Mouse (Mus musculus): ENCODE data around the gene Trpm1.

Trpm1 gene

DNA sequence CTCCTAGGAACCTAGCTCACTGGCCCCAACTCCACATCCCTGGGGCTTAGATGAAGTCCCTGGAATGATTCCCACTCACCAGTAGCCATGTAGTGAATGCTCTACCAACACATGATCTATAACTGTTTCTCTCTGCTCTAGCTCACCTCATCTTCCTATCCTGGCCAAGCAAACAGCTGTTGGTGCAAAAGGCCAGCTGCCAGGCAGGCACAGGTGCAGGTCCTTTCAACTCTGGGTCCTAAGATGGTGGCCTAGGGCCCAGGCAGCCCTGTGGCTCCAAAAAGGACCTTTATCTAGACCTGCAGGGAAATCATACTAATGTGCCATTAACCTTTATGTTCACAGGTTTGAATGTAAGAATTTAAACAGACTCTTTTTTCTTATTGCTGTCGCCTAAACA, 10.3 kb downstream of the Trpm1 start:
- no peak for DNase-seq (ENCODE audit: low spot score)

DNA sequence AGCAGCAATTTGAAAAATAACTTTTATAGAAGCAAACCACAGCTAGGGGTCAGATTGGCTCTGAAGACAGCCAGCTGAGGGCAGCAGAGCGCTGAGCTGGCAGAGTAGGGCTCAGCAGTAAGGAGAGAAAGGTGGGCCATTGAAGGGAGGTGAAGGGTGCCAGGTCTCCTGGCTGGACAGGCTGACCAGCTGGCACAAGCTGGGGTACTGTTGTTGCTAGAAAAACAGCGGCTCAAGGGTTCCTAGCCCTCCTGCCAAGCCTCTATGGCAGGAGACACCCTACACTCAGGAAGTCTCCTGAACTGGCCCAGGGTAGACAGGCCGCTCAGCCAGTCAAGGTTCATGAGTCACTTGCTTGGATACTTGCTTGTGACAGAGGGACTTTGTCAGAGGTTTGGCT, 11.4 kb downstream of the Trpm1 start:
- peak; percentile 62 for DNase-seq (ENCODE audit: low spot score)

DNA sequence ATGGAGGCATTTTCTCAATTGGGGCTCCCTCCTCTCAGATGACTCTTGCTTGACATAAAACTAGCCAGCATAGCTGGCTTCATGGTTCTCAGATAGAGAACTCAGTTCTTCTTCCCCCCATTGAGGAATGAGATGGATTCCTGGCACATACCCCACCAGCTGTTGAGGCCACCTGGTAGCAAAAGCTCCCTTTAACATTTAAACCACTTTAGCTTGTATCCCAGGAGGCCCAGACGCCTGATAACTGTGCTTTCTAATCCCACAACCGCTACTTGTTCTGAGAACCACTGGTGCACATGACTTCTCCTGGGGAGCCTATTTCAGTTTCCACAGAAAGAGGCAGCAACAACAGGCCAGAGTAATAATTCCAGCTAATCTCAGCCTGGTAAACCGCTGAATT, 12.4 kb downstream of the Trpm1 start:
- no peak for DNase-seq (ENCODE audit: low spot score)

GRCm38 (mm10) chr7:64166724-64167123, 13.1 kb downstream of the Trpm1 start:
- no peak for DNase-seq (ENCODE audit: low spot score)

DNA sequence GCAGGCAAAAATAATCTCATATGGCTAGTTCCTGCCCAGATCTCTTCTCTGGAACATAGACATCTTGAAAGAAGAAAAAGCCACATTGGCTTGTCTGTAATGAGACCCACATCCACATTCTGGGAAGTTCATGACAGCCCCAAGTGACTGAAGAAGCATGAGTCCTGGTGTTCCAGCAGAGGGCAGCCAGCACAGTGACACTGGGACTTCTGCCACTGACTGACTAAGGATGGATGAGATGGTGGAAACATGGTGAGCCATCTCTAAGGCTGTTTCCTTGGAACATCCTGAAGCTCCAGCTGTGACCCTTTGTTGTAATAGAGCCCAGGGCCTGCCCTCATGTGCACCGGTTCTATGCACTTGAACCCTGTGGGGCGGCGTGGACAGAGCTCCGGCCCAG, 25.7 kb downstream of the Trpm1 start:
- no peak for DNase-seq (ENCODE audit: low spot score)

- peak; percentile 77 for DNase-seq (ENCODE audit: low spot score)
Measured at GRCm38 (mm10) chr7:64185203-64185931, 31.7 kb downstream of the Trpm1 start.

DNA sequence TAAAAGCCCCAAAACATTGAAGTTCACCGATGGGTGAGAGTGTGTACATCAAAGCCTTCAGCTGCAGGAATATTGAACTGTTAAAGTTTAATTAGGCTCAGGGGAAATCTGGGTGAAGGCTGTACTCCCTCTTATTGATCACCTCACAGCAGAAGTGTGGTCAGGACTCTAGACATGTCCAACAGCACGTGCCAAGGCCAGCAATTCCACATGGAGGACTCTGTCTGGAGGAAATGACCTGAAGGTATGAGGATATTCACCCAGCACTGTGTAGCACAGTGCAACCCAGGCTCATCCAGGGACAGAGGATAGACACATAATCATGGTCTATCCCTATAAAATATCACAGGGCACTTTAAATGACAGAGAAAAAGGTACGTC, 32.3 kb downstream of the Trpm1 start:
- no peak for DNase-seq (ENCODE audit: low spot score)

DNA sequence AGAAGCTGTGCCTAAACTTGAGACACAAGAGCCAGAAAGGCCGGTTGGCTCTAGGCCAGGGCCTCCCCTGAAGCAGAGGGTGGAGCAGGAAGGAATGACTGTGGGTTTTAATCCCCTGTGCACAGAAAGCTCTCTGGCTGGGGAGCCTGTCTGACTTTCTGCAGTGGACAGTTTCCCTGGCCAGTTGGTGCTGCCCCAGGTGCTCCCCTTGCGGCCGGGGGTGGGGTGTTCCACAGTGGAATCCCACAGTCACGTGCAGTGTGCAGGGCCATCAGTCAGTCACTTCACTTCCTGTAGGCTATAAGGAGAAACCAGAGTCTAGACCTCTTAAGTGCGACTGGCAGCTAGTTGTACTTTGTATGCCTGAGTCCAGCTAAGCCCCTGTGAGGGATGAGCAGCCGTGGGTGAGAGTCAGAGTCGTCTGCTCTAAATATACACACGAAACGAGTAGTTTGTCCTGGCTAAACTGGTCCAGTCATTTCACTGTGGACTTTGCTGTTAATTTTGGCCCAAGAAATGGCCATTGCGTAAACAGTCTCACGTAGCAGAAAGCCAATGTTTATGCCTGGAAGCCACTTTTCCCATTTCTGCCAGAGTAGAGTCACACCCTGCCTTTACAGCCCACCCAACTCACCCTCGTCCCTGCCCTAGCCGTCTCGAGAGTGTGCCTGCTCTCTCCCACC, 38.8 kb downstream of the Trpm1 start:
- DNase-seq (ENCODE audit: low spot score), result no peak

DNA sequence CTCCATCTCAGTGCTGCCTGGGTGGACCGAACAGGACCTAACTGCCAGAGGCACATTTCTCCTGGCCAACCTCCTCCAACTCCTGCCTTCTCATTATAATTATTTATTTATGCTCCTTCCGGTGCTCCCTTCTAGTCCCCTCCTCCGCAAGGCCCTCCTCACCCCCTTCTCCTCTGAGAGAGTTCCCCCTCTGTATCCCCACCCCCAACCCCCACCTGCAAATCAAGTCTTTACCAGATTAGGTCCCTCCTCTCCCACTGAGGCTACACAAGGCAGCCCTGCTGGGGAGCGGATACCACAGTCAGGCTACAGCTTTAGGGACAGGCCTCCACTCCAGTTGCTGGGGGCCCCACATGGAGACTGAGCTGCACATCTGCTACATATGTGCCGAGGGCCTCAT, 39.8 kb downstream of the Trpm1 start:
- DNase-seq (ENCODE audit: low spot score), result no peak

DNA sequence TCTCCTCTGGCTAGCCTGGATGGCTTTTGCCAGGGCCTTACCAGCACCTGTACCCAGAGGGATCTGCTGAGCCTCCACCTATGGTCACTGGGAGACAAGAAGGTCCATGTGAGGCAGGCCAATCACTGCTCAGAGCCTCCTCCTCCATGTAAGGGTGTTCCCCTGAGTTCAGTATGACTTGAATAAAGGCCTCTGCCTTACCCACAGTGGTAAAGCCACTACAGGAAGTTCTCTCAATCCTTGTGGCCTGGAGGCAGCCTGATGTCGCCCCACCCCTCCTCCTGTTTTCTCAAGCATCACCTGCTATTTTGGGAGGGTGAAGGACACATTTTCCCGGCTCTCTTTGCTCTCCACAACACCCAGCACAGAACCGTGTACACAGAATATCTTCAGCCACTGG, 42.5 kb downstream of the Trpm1 start:
- DNase-seq (ENCODE audit: low spot score), result no peak

- DNase-seq (ENCODE audit: low spot score), result no peak
Measured at GRCm38 (mm10) chr7:64208700-64209099, 55.1 kb downstream of the Trpm1 start.

- no peak for DNase-seq (ENCODE audit: low spot score)
Measured at GRCm38 (mm10) chr7:64212870-64213269, 59.2 kb downstream of the Trpm1 start.

DNA sequence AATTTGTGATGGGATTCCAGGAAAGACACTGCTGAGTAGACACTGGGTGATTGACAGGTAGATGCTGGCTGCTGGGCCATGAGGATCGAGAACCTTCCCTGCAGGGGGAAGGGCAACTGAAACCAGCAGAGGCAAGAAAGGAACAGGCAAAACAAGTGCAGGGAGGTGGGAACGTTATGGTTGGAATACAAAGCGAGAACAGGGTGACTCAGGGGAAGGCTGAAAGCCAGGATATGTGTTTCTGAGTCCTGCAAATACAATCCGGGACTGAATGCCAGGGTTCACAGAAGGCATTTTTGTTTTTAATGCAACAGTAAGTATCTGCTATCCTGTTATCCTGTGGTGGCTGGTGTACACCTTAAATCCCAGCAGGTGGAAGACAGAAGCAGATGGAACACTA, 60.4 kb downstream of the Trpm1 start:
- DNase-seq (ENCODE audit: low spot score), result no peak

- DNase-seq (ENCODE audit: low spot score), result no peak
Measured at GRCm38 (mm10) chr7:64215613-64216012, 62.0 kb downstream of the Trpm1 start.

- no peak for DNase-seq (ENCODE audit: low spot score)
Measured at GRCm38 (mm10) chr7:64217428-64217827, 63.8 kb downstream of the Trpm1 start.

GRCm38 (mm10) chr7:64219765-64220164, 66.1 kb downstream of the Trpm1 start:
- DNase-seq (ENCODE audit: low spot score), result no peak

DNA sequence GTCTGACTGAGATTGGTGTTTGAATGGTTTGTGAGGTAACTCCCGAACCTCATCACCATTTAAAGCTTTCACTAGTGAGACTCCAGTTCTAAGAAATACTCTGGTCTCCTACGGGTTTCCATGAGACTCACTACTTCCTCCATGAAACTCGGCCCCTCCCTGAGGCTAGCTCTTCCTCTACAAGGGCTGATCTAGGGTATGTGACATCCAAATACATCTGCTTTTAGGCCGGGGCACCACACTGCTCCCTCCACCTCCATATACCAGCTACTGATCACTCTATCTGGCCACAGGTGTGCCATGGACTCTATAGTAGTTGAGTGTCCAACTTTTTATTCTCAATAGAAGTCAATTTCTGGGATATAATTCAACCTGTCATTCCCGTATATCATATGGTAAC, 69.6 kb downstream of the Trpm1 start:
- DNase-seq (ENCODE audit: low spot score), result no peak

DNA sequence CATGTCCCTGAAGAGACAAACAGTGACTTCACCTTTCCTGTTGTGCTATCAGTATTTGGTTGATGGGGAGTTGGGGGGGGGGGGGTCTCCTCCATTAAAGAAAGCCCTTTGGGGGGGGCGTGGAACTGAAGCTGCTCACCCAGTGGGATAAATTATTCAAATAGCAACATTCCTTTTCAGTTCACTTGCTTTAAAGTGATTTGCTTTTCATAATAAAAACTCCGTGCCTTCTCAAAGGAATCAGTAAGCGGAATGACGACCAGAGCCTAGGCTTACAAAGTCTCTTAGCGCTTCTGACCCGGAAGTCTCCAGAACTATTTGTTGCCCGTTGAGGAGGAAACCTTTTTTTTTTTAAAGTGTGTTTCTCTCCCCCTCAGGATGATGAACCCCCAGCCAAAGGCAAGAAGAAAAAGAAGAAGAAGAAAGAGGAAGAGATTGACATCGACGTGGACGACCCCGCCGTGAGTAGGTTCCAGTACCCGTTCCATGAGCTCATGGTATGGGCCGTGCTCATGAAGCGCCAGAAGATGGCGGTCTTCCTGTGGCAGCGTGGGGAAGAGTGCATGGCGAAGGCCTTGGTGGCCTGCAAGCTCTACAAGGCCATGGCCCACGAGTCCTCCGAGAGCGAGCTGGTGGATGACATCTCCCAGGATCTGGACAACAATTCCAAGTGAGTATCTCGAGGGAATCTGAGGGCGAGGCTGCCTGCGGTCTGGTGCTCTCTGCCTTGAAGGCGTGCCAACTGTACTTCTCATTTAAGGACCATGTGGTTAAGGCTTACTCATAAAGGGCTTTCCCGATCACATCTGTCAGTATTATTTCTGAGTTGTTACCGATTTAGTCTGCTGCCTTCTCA, 72.9 kb downstream of the Trpm1 start:
- peak; percentile 42 for DNase-seq (ENCODE audit: low spot score)

- DNase-seq (ENCODE audit: low spot score), result no peak
Measured at GRCm38 (mm10) chr7:64227586-64227985, 74.0 kb downstream of the Trpm1 start.

- DNase-seq (ENCODE audit: low spot score), result no peak
Measured at GRCm38 (mm10) chr7:64228300-64228699, 74.7 kb downstream of the Trpm1 start.

- no peak for DNase-seq (ENCODE audit: low spot score)
Measured at GRCm38 (mm10) chr7:64229911-64230310, 76.3 kb downstream of the Trpm1 start.

- no peak for DNase-seq (ENCODE audit: low spot score)
Measured at GRCm38 (mm10) chr7:64231001-64231400, 77.4 kb downstream of the Trpm1 start.

- DNase-seq (ENCODE audit: low spot score), result no peak
Measured at GRCm38 (mm10) chr7:64231996-64232395, 78.4 kb downstream of the Trpm1 start.
